Mouse (Mus musculus): Measurements from ENCODE around the gene Tmigd3. TPM values are rescaled to one million over a fixed set of nuclear protein-coding genes. Genes with fewer than 3 reads are reported as not detected.

Gene Tmigd3
- polyA plus RNA-seq, 1 experiment from 2014 or later: 0.13 TPM

- 0 out of 2 replicates have a peak, but pooled peaks have one; percentile 15 for TF ChIP-seq EP300 (IDR thresholded peaks at IDR 0.05; ENCODE audit: low read depth)
- no peak for TF ChIP-seq CTCF (IDR thresholded peaks at IDR 0.05; ENCODE audit: low read depth)
- no peak overlapping the region for H3K4me3 ChIP-seq (ENCODE audit: low read depth, low read length)
- H3K9ac ChIP-seq (replicated peaks): no peak overlapping the region
- 42% methylated on average over 2 of the region's 2 CpGs for WGBS (ENCODE audit: insufficient replicate concordance)
- peak overlapping the region; percentile 50; the same call in 1 of the 2 replicates for H3K27ac ChIP-seq (ENCODE audit: low read depth)
- H3K27me3 ChIP-seq (ENCODE audit: insufficient read depth, low read length): no peaks in the 10 kb centered on the region
- no peaks in the 10 kb centered on the region for H3K36me3 ChIP-seq (replicated peaks; ENCODE audit: insufficient read depth, low read length)
- peak; percentile 69 for DNase-seq
- H3K4me1 ChIP-seq (ENCODE audit: insufficient read depth): peaks cover 15% of the 10 kb centered on the region; the same call in 1 of the 2 replicates
- no peak overlapping the region for H3K4me2 ChIP-seq (ENCODE audit: low read depth, low read length)
- peak; percentile 80 for ATAC-seq
- no peaks in the 10 kb centered on the region for H3K9me3 ChIP-seq (ENCODE audit: low read length)
Measured at GRCm38 (mm10) chr3:105868135-105868534, 2.6 kb upstream of the Tmigd3 start.

GRCm38 (mm10) chr3:105872034-105872433 lies 1.3 kb downstream of the Tmigd3 start:
- TF ChIP-seq CTCF (IDR thresholded peaks at IDR 0.05; ENCODE audit: low read depth) (no peak), EP300 (IDR thresholded peaks at IDR 0.05; ENCODE audit: low read depth) (no peak)
- Histone ChIP-seq H3K9ac (replicated peaks) (no peak overlapping the region), H3K27me3 (ENCODE audit: insufficient read depth, low read length) (no peaks in the 10 kb centered on the region), H3K4me2 (ENCODE audit: low read depth, low read length) (no peak overlapping the region), H3K36me3 (replicated peaks; ENCODE audit: insufficient read depth, low read length) (no peaks in the 10 kb centered on the region), H3K27ac (ENCODE audit: low read depth) (no peak overlapping the region), H3K9me3 (ENCODE audit: low read length) (no peaks in the 10 kb centered on the region), H3K4me3 (ENCODE audit: low read depth, low read length) (no peak overlapping the region), H3K4me1 (ENCODE audit: insufficient read depth) (peaks cover 18% of the 10 kb centered on the region; the same call in 1 of the 2 replicates)
- DNase-seq: no peak
- ATAC-seq: no peak
- 65% methylated on average over 6 of the region's 6 CpGs for WGBS (ENCODE audit: insufficient replicate concordance)

GRCm38 (mm10) chr3:105872579-105872978 lies 1.9 kb downstream of the Tmigd3 start:
- Histone ChIP-seq H3K36me3 (replicated peaks; ENCODE audit: insufficient read depth, low read length) (no peaks in the 10 kb centered on the region), H3K27me3 (ENCODE audit: insufficient read depth, low read length) (no peaks in the 10 kb centered on the region), H3K4me3 (ENCODE audit: low read depth, low read length) (no peak overlapping the region), H3K9me3 (ENCODE audit: low read length) (no peaks in the 10 kb centered on the region), H3K27ac (ENCODE audit: low read depth) (no peak overlapping the region), H3K9ac (replicated peaks) (no peak overlapping the region), H3K4me1 (ENCODE audit: insufficient read depth) (peaks cover 16% of the 10 kb centered on the region; the same call in 1 of the 2 replicates), H3K4me2 (ENCODE audit: low read depth, low read length) (no peak overlapping the region)
- ATAC-seq: no peak
- TF ChIP-seq CTCF (IDR thresholded peaks at IDR 0.05; ENCODE audit: low read depth) (no peak; the same call in 1 of the 2 replicates), EP300 (IDR thresholded peaks at IDR 0.05; ENCODE audit: low read depth) (no peak)
- 44% methylated on average over 3 of the region's 3 CpGs for WGBS (ENCODE audit: insufficient replicate concordance)
- no peak for DNase-seq

DNA sequence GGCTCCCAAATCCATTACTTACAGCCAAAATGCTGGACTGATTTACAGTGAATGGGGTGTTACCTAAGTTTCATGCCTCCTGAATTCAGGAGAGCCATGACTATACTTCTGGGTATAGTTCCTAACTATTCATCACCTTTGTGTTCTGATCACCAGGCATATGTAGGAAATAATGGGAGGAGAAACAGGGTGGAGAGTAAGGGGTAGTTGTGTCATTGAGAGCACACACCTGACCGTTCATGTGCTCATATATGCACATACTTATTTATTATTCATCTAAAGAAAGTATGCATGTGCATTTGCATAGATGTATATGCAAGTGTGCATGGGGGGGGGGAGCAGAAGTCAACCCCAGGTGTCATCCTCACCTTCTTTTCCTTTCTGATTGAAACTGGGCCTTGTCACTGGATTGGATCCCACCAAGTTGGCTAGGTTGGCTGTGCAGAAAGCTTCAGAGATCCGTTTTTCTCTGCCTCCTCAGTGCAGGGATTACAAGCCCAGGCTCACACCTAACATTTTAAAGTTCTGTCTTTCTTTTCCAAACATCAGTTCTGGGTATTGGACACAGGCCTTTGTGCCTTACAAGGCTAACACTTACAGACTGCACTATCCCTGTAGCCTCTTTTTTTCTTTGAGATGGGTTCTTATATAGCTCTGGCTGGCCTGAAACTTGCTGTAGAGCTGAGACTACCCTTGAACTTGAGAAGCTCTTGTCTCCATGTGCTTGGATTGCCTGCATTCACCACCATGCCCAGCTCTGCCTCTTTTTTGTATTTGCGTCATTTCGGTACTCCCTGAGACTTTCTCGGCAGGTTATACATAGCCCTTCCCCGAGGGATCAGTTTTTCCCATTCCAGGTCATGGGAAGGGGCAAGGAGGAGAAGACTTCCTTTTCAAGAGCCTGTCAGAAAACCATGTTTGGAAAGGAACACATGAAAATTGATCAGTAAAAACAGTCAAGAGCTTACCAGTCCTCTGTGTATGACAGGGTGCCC lies 3.0 kb downstream of the Tmigd3 start:
- ATAC-seq (no peak), DNase-seq (no peak)
- Histone ChIP-seq H3K4me3 (ENCODE audit: low read depth, low read length) (no peak overlapping the region), H3K27me3 (ENCODE audit: insufficient read depth, low read length) (no peaks in the 10 kb centered on the region), H3K9ac (replicated peaks) (no peak overlapping the region), H3K36me3 (replicated peaks; ENCODE audit: insufficient read depth, low read length) (no peaks in the 10 kb centered on the region), H3K27ac (ENCODE audit: low read depth) (no peak overlapping the region), H3K4me2 (ENCODE audit: low read depth, low read length) (no peak overlapping the region), H3K9me3 (ENCODE audit: low read length) (no peaks in the 10 kb centered on the region), H3K4me1 (ENCODE audit: insufficient read depth) (peaks cover 11% of the 10 kb centered on the region; the same call in 1 of the 2 replicates)
- WGBS (ENCODE audit: insufficient replicate concordance): 84% methylated on average over 6 of the region's 6 CpGs
- no peak for TF ChIP-seq CTCF (IDR thresholded peaks at IDR 0.05; ENCODE audit: low read depth)
- no peak for TF ChIP-seq EP300 (IDR thresholded peaks at IDR 0.05; ENCODE audit: low read depth)

GRCm38 (mm10) chr3:105876022-105876421 lies 5.3 kb downstream of the Tmigd3 start:
- DNase-seq (peak; percentile 75), ATAC-seq (peak; percentile 93)
- H3K36me3 ChIP-seq (replicated peaks; ENCODE audit: insufficient read depth, low read length): no peaks in the 10 kb centered on the region

DNA sequence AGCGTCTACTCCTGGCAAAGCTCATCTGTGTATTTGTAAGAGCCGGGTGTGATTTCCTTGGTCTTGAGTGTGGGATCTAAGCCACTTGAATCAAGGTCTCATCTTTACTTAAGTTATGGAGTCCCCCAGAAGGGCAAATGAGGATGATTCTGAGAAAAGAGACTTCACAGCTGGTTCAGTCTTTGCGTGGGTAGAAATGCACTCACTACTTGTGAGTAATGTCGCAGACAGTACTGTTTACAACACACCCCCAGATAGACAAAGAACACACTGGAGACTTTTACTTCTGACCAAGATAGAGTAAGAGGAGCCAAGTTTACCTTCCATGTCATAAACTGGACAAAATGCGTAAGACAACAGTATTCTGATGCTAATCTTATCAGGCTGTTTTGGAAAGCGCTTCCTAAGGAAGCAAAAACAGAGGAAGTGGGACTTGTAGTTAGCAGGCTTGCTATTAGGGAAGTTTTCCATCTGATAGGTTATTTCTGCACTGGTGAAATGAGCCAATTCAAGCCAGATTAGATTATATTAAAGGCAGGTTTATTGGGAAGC lies 6.6 kb downstream of the Tmigd3 start:
- H3K9ac ChIP-seq (replicated peaks): no peak overlapping the region
- H3K4me3 ChIP-seq (ENCODE audit: low read depth, low read length): no peak overlapping the region
- ATAC-seq (no peak), DNase-seq (no peak)
- H3K4me1 ChIP-seq (ENCODE audit: insufficient read depth): peaks cover 8% of the 10 kb centered on the region; the same call in 1 of the 2 replicates
- no peaks in the 10 kb centered on the region for H3K9me3 ChIP-seq (ENCODE audit: low read length)
- no peaks in the 10 kb centered on the region for H3K36me3 ChIP-seq (replicated peaks; ENCODE audit: insufficient read depth, low read length)
- 69% methylated on average over 6 of the region's 6 CpGs for whole genome bisulfite sequencing (ENCODE audit: insufficient replicate concordance)
- H3K27me3 ChIP-seq (ENCODE audit: insufficient read depth, low read length): no peaks in the 10 kb centered on the region
- no peak overlapping the region for H3K4me2 ChIP-seq (ENCODE audit: low read depth, low read length)
- TF ChIP-seq CTCF (IDR thresholded peaks at IDR 0.05; ENCODE audit: low read depth): no peak
- TF ChIP-seq EP300 (IDR thresholded peaks at IDR 0.05; ENCODE audit: low read depth): no peak
- H3K27ac ChIP-seq (ENCODE audit: low read depth): no peak overlapping the region

More at GRCm38 (mm10) chr3:105876022-105876421, 5.3 kb downstream of the Tmigd3 start:
- Histone ChIP-seq H3K9ac (replicated peaks) (no peak overlapping the region), H3K4me1 (ENCODE audit: insufficient read depth) (peaks cover 11% of the 10 kb centered on the region; the same call in 1 of the 2 replicates), H3K9me3 (ENCODE audit: low read length) (no peaks in the 10 kb centered on the region), H3K27ac (ENCODE audit: low read depth) (no peak overlapping the region), H3K27me3 (ENCODE audit: insufficient read depth, low read length) (no peaks in the 10 kb centered on the region), H3K4me3 (ENCODE audit: low read depth, low read length) (no peak overlapping the region), H3K4me2 (ENCODE audit: low read depth, low read length) (no peak overlapping the region)
- TF ChIP-seq EP300 (IDR thresholded peaks at IDR 0.05; ENCODE audit: low read depth) (no peak), CTCF (IDR thresholded peaks at IDR 0.05; ENCODE audit: low read depth) (no peak)
- WGBS (ENCODE audit: insufficient replicate concordance): 56% methylated on average over 5 of the region's 5 CpGs

All from liver, postnatal 0 days (tissue).